Mouse (Mus musculus): ENCODE data around the gene Actg1.

DNA sequence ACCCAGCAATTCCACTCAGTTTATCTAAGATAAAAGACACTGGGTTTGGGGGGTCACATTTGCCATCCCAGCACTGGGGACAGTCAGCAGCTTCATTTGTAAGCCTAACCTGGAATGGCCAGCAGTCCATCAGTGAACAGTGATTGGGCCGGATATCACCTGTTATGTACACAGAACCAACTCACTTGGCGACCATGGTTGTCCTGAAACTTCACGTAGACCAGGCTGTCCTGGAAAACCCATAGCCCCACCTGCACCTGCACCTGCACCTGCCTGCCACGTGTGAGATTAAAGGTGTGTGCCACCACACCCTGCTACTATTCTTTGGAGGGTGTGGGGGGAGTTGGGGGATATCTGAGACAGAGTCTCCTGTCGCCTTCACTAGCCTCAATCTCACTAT is 29.0 kb downstream of the Actg1 start:
- TF ChIP-seq CTCF (IDR thresholded peaks at IDR 0.05) (no peak), EP300 (IDR thresholded peaks at IDR 0.05) (no peak)

Measured in lung, postnatal 0 days (tissue).